Mouse (Mus musculus) forebrain, postnatal 0 days (tissue): Measurements from ENCODE around the gene Zfp277. TPM values are rescaled to one million over a fixed set of nuclear protein-coding genes. Genes with fewer than 3 reads are reported as not detected.

Experiments
- ATAC-seq: fragments of 200-750 bp; cut with Nextera tagmentation; 2 replicates; pipeline ENCODE4 v1.8.0; 2017; ENCODE audit warnings: mild to moderate bottlenecking, moderate library complexity
- DNase-seq: peaks from one replicate; pipeline ENCODE4 v3.0.0-alpha.2; 2015
- H3K27ac ChIP-seq: fragments of 300-500 bp; sonication (generic); 2 replicates; pipeline ENCODE4 v1.5.1; 2014; ENCODE audit warnings: low read depth, mild to moderate bottlenecking, antibody characterized with exemption, low read length, moderate library complexity, mixed read lengths
- H3K27me3 ChIP-seq: fragments of 300-500 bp; sonication (generic); 2 replicates; pipeline ENCODE4 v1.6.1; 2014; ENCODE audit warnings: mild to moderate bottlenecking, low read length, mixed read lengths; ENCODE audit not compliant: insufficient read depth
- H3K36me3 ChIP-seq: fragments of 300-500 bp; sonication (generic); 2 replicates; pipeline ENCODE4 v1.6.1; 2014; ENCODE audit warnings: mild to moderate bottlenecking, moderate library complexity; ENCODE audit not compliant: insufficient read depth
- H3K4me1 ChIP-seq: fragments of 300-500 bp; sonication (generic); 2 replicates; pipeline ENCODE4 v1.6.1; 2014; ENCODE audit warnings: antibody characterized with exemption; ENCODE audit not compliant: insufficient read depth
- H3K4me2 ChIP-seq: fragments of 300-500 bp; sonication (generic); 2 replicates; pipeline ENCODE4 v1.6.1; 2014; ENCODE audit warnings: low read depth, mild to moderate bottlenecking, moderate library complexity
- H3K4me3 ChIP-seq: fragments of 300-500 bp; sonication (generic); 2 replicates; pipeline ENCODE4 v1.5.1; 2014; ENCODE audit warnings: low read depth, low read length, mixed read lengths
- H3K9ac ChIP-seq: fragments of 300-500 bp; sonication (generic); 2 replicates; pipeline ENCODE4 v1.6.1; 2014; ENCODE audit warnings: mild to moderate bottlenecking
- H3K9me3 ChIP-seq: fragments of 300-500 bp; sonication (generic); 2 replicates; pipeline ENCODE4 v1.6.1; 2016; ENCODE audit warnings: low read length
- CTCF ChIP-seq: sonication (generic); IDR thresholded peaks from 2 replicates; pipeline ENCODE4 v1.5.1; 2016; ENCODE audit warnings: antibody characterized with exemption, control low read depth, low read depth
- WGBS: fragments of 180-500 bp; shearing (Covaris S2); extraction: QIAGEN DNeasy Blood & Tissue Kit; methylation state at CpG from one replicate; pipeline ENCODE4 v1.1.7; 2014; 5-methylcytosine and 5-hydroxymethylcytosine counted together
- polyA plus RNA-seq: library from polyadenylated mRNA; unstranded; fragments of >200 nt; fragmentation: Nextera tagmentation; extraction: Ambion mirVana; gene quantifications from 2 replicates; pipeline ENCODE4 v1.2.1, GENCODE M21; 2015
- total RNA-seq: library from RNA; depleted of rRNA; stranded (reverse); fragments of >200 nt; gene quantifications from 2 replicates; pipeline ENCODE4 v1.2.3, GENCODE M21; 2014; rRNA removed

Zfp277 gene
- total and polyA plus RNA-seq, 2 experiments from 2014 or later = 30.7 to 31.8 TPM

GRCm38 (mm10) chr12:40277581-40277980 lies 168.1 kb downstream of the Zfp277 start:
- Histone ChIP-seq H3K36me3 (no peaks in the 10 kb centered on the region), H3K9me3 (no peaks in the 10 kb centered on the region), H3K9ac (no peak overlapping the region), H3K4me2 (no peak overlapping the region), H3K4me1 (no peaks in the 10 kb centered on the region), H3K4me3 (no peak overlapping the region), H3K27ac (no peak overlapping the region), H3K27me3 (no peaks in the 10 kb centered on the region)
- no peak for TF ChIP-seq CTCF
- WGBS = 91% methylated on average over 3 of the region's 3 CpGs
- ATAC-seq (no peak), DNase-seq (no peak)

DNA sequence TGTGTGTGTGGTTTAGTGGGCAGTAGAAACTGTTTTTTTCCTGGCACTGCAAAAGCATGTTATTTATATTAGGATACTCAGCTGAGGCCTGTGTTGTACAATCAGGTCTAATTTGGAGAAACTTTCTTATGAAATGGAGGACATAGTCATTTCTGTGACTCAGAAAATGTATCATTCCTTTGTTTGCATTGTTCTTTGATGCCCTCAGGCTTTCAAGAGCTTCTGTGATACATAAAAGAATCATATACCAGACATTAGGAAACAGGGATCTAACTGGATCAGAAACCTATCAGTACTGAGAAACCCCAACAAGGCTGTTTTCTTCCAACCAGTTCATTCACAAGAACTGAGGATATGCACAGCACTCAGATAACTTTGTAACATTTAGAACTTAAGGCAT lies 170.8 kb downstream of the Zfp277 start:
- H3K4me3 ChIP-seq = no peak overlapping the region
- H3K4me1 ChIP-seq = no peaks in the 10 kb centered on the region
- no peak for TF ChIP-seq CTCF
- no peak overlapping the region for H3K9ac ChIP-seq
- no peaks in the 10 kb centered on the region for H3K27me3 ChIP-seq
- ATAC-seq (no peak), DNase-seq (no peak)
- no peak overlapping the region for H3K4me2 ChIP-seq
- no peaks in the 10 kb centered on the region for H3K36me3 ChIP-seq
- no peaks in the 10 kb centered on the region for H3K9me3 ChIP-seq
- H3K27ac ChIP-seq = no peak overlapping the region

DNA sequence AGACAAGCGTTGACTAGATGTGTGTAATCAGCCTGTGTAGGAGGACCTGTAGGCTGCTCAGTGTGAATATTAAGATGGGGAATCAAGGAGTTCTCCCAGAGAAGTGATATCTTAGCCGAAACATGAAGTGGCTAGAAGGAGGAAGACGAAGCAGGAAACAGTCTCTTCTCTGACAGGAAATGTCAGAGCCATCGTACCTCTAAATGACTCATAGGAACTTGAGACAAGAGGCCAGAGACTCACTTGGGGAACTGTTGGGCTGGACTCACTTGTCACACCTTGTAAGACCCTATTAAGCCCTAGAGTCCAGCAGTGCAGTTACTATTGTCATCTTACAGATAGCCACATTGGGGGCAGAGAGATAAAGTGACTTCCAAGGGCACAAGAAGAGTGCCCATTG lies 172.4 kb downstream of the Zfp277 start:
- no peak for ATAC-seq
- 93% methylated on average over 4 of the region's 4 CpGs for WGBS
- DNase-seq = no peak

GRCm38 (mm10) chr12:40272710-40273109 lies 173.0 kb downstream of the Zfp277 start:
- no peaks in the 10 kb centered on the region for H3K9me3 ChIP-seq
- no peak overlapping the region for H3K4me2 ChIP-seq
- H3K27ac ChIP-seq = no peak overlapping the region
- H3K36me3 ChIP-seq = no peaks in the 10 kb centered on the region
- H3K27me3 ChIP-seq = no peaks in the 10 kb centered on the region
- H3K4me1 ChIP-seq = no peaks in the 10 kb centered on the region
- no peak for DNase-seq
- ATAC-seq = no peak
- 95% methylated on average over 4 of the region's 4 CpGs for WGBS
- no peak overlapping the region for H3K9ac ChIP-seq
- TF ChIP-seq CTCF = no peak
- no peak overlapping the region for H3K4me3 ChIP-seq

More for the DNA sequence above, 172.4 kb downstream of the Zfp277 start:
- no peak for TF ChIP-seq CTCF
- no peaks in the 10 kb centered on the region for H3K9me3 ChIP-seq
- H3K4me2 ChIP-seq = no peak overlapping the region
- no peak overlapping the region for H3K27ac ChIP-seq
- no peaks in the 10 kb centered on the region for H3K4me1 ChIP-seq
- no peak overlapping the region for H3K9ac ChIP-seq
- H3K36me3 ChIP-seq = no peaks in the 10 kb centered on the region
- no peaks in the 10 kb centered on the region for H3K27me3 ChIP-seq
- H3K4me3 ChIP-seq = no peak overlapping the region

DNA sequence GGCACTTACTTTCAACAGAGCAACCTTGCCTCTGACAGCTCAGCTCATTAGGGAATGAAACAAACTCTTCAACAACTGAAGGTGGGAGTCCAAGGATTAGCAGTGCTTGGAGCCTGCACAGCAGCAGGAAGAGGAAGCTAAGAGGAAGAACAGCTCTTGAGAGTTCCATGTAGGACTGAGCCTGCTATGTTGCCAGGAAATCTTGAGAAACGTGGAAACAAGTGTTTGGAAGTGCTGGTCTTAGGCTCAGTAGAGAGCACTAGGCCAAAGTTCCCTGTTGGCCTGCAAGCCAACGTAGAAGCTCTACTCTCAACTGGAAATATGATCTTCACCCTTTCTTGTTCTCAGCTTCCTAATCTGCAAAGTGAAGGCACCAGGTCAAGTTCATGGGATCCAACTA lies 177.4 kb downstream of the Zfp277 start:
- no peak overlapping the region for H3K27ac ChIP-seq
- no peak overlapping the region for H3K9ac ChIP-seq
- TF ChIP-seq CTCF = no peak
- ATAC-seq = no peak
- no peaks in the 10 kb centered on the region for H3K4me1 ChIP-seq
- no peak overlapping the region for H3K4me3 ChIP-seq
- H3K36me3 ChIP-seq = no peaks in the 10 kb centered on the region
- H3K9me3 ChIP-seq = no peaks in the 10 kb centered on the region
- 68% methylated on average over 2 of the region's 2 CpGs for WGBS
- no peaks in the 10 kb centered on the region for H3K27me3 ChIP-seq
- no peak overlapping the region for H3K4me2 ChIP-seq
- DNase-seq = no peak

Other genes with a start within 250 kb of the Zfp277 start
- 0.14 and 0.23 TPM in 2 replicates for gene Lsmem1, start 246.4 kb downstream of the Zfp277 start, total RNA-seq
- 0.27 and 0.33 TPM in 2 replicates for gene Lsmem1, start 246.4 kb downstream of the Zfp277 start, polyA plus RNA-seq
- gene Ifrd1, start 197.4 kb downstream of the Zfp277 start, total RNA-seq = 71.3 and 87.9 TPM in 2 replicates
- 156 TPM in 2 replicates for gene Ifrd1, start 197.4 kb downstream of the Zfp277 start, polyA plus RNA-seq
- gene Dock4, start 50 bp upstream of the Zfp277 start, total RNA-seq = 27.5 and 30.9 TPM in 2 replicates
- gene Dock4, start 50 bp upstream of the Zfp277 start, polyA plus RNA-seq = 3.6 and 10.5 TPM in 2 replicates